Mouse (Mus musculus): Measurements from ENCODE around the gene Zfp667.
"Not testable (repeated sequence)": the region's sequence is repeated elsewhere in the genome, so short reads cannot be mapped to it uniquely, and the experiment has no call there.

DNA sequence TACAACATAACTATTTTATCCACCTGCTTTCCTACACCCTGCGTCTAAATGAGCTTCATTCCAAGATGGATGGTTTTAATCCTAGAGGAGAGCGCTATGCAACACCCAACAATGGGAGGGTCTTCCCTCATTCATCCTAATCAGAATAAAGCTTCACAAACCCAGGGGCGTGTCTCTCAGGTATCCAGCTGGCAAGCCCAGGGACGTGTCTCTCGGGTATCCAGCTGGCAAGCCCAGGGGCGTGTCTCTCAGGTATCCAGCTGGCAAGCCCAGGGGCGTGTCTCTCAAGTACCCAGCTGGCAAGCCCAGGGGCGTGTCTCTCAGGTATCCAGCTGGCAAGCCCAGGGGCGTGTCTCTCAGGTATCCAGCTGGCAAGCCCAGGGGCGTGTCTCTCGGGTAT is 14.4 kb downstream of the Zfp667 start:
- not testable (repeated sequence) for TF ChIP-seq CTCF (IDR thresholded peaks at IDR 0.05; ENCODE audit: control insufficient read depth, insufficient read depth, insufficient read length); FOSL1 (IDR thresholded peaks at IDR 0.05; ENCODE audit: insufficient read depth, low read length, poor library complexity, severe bottlenecking); MAX (IDR thresholded peaks at IDR 0.05); USF1 (IDR thresholded peaks at IDR 0.05; ENCODE audit: low read depth)
